Mouse (Mus musculus): ENCODE results near the gene Col27a1. TPM values are rescaled to one million over a fixed set of nuclear protein-coding genes. Genes with fewer than 3 reads are reported as not detected.
A peak's percentile ranks its signal among the peaks of the same experiment; 100 is the strongest.

Gene Col27a1
- polyA plus RNA-seq, 1 experiment: 0.13 TPM

DNA sequence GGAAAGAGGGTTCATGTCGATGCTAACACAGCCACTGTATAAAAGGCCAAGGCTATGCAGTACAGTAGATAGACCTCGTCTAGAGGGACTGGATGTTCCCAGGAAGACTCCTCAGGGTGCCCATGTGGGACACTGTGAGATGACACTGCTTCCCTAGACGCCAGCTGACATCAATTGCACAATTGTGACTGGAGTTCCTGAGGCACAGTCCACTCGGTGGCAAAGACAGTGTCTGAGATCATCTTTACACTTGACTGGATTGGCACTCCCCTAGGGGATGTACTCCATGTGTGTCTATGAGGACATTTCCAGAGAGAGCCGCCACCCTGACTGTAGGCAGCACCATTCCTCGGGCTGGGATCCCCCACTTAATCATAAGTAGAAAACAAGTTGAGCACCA is 134.7 kb downstream of the Col27a1 start:
- H3K4me3 ChIP-seq: no peak overlapping the region
- no peak overlapping the region for H3K4me2 ChIP-seq (ENCODE audit: low read depth)
- no peaks in the 10 kb centered on the region for H3K79me2 ChIP-seq (ENCODE audit: control insufficient read depth, insufficient read depth)
- TF ChIP-seq E2F4 (IDR thresholded peaks at IDR 0.05; ENCODE audit: insufficient read depth) (no peak), MYOD1 (IDR thresholded peaks at IDR 0.05; ENCODE audit: control insufficient read depth in 1 of 3, insufficient read length in 2 of 3, low read depth in 2 of 3) (no peak), POLR2AphosphoS2 (IDR thresholded peaks at IDR 0.05; ENCODE audit: insufficient read length, low read depth) (no peak), TCF12 (IDR thresholded peaks at IDR 0.05; ENCODE audit: insufficient read depth, poor library complexity, severe bottlenecking) (no peak), MAX (IDR thresholded peaks at IDR 0.05; ENCODE audit: low read depth) (no peak)
- H3K27me3 ChIP-seq (ENCODE audit: control insufficient read depth, insufficient read depth, insufficient read length): peaks cover 4% of the 10 kb centered on the region
- no peaks in the 10 kb centered on the region for H3K36me3 ChIP-seq (ENCODE audit: control insufficient read depth, insufficient read depth)
- no peak overlapping the region for H3ac ChIP-seq (ENCODE audit: control insufficient read depth, insufficient read length)

DNA sequence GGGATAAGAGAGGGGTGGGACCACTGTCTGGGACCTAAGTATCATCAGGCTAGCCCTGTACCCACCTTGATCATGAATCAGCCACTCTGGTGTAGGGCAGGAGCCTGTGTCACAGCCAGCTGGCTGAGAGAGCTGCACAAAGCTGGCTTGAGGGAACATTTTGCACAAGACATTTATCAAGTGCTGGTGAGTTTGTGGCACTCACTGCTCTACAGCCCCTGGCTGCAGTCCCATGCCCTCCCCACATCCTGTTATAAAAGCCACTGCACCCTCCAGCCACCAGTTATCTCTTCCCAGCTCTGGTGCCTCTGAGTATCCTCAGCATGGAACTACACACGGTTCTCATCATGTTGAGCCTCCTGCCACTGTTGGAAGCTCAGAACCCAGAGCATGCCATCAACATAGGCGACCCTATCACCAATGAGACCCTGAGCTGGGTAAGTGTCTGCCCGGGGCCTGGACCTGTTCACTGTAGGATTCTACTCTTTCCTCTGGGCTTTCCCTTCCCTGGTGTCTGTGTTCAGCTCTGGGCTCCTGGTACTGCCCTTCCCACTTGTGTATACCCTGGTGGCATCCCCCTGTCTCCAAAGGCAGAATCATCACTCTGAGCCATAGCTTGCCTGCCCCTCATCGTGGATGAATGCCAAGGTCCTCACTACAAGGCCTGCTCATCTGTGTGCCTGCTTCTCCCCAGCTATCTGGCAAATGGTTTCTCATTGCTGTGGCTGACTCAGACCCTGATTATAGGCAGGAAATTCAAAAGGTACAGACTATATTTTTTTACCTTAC is 142.3 kb downstream of the Col27a1 start, which contains the start of gene Orm3:
Gene Orm3 (plus strand): TSS at position 286 of the 789 bp plus-strand sequence.
- H3K4me2 ChIP-seq (ENCODE audit: low read depth): peak within 1 kb of the TSS; percentile 13
- TF ChIP-seq MAX (IDR thresholded peaks at IDR 0.05; ENCODE audit: low read depth) (no peak), MYOD1 (IDR thresholded peaks at IDR 0.05; ENCODE audit: control insufficient read depth in 1 of 3, insufficient read length in 2 of 3, low read depth in 2 of 3) (no peak), POLR2A (IDR thresholded peaks at IDR 0.05; ENCODE audit: insufficient read length, low read depth) (no peak), REST (IDR thresholded peaks at IDR 0.05; ENCODE audit: insufficient read depth, insufficient read length) (no peak), CEBPB (IDR thresholded peaks at IDR 0.05; ENCODE audit: insufficient read depth, poor library complexity, severe bottlenecking) (no peak), SRF (IDR thresholded peaks at IDR 0.05; ENCODE audit: control insufficient read depth, insufficient read length, low read depth) (no peak), POLR2AphosphoS2 (IDR thresholded peaks at IDR 0.05; ENCODE audit: insufficient read length, low read depth) (no peak), TCF12 (IDR thresholded peaks at IDR 0.05; ENCODE audit: insufficient read depth, poor library complexity, severe bottlenecking) (no peak), TCF3 (IDR thresholded peaks at IDR 0.05; ENCODE audit: insufficient read length, low read depth) (no peak), USF1 (IDR thresholded peaks at IDR 0.05; ENCODE audit: low read depth) (no peak), MYOG (IDR thresholded peaks at IDR 0.05; ENCODE audit: control insufficient read depth in 1 of 3, insufficient read depth in 1 of 3, insufficient read length in 2 of 3, low read depth in 2 of 3) (no peak), E2F4 (IDR thresholded peaks at IDR 0.05; ENCODE audit: insufficient read depth) (no peak)
- no peaks in the 10 kb centered on the region for H3K79me2 ChIP-seq (ENCODE audit: control insufficient read depth, insufficient read depth)
- H3K4me3 ChIP-seq: no peak within 1 kb of the TSS
- no peak within 1 kb of the TSS for H3ac ChIP-seq (ENCODE audit: control insufficient read depth, insufficient read length)
- H3K36me3 ChIP-seq (ENCODE audit: control insufficient read depth, insufficient read depth): no peaks in the 10 kb centered on the region
- H3K27me3 ChIP-seq (ENCODE audit: control insufficient read depth, insufficient read depth, insufficient read length): no peaks in the 10 kb centered on the region

DNA sequence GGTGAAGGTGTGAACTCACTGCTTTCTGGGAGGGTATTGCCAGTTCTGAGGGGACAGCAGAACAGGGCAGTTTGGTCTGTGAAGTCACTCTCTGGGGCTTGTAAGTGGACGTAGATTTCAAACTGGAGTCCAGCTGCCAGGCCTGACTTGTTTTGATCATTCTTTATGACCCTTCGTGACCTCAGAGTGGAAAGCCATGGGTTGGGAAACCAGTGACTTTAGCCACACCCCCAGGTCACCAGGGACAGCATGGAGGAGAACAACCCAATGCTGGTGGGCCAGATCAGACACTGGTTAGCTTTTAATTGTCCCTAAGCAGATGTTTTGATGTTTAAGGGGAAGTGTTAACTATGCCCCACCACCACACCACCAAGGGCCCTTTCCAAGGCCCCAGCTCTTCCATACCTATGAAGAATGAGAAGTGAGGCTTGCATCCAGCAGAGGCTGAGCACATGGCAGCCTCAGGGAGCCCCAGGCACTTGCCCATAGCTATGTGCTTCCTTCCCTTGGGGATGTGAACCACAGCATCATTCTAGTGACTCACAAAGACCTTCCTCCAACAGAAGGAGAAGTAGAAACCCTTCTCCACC is 143.3 kb downstream of the Col27a1 start:
- Histone ChIP-seq H3K36me3 (ENCODE audit: control insufficient read depth, insufficient read depth) (no peaks in the 10 kb centered on the region), H3K4me2 (ENCODE audit: low read depth) (no peak overlapping the region), H3K27me3 (ENCODE audit: control insufficient read depth, insufficient read depth, insufficient read length) (no peaks in the 10 kb centered on the region), H3ac (ENCODE audit: control insufficient read depth, insufficient read length) (no peak overlapping the region), H3K4me3 (no peak overlapping the region), H3K79me2 (ENCODE audit: control insufficient read depth, insufficient read depth) (no peaks in the 10 kb centered on the region)
- no peak for TF ChIP-seq POLR2AphosphoS2 (IDR thresholded peaks at IDR 0.05; ENCODE audit: insufficient read length, low read depth)
- no peak for TF ChIP-seq USF1 (IDR thresholded peaks at IDR 0.05; ENCODE audit: low read depth)
- TF ChIP-seq E2F4 (IDR thresholded peaks at IDR 0.05; ENCODE audit: insufficient read depth): no peak

DNA sequence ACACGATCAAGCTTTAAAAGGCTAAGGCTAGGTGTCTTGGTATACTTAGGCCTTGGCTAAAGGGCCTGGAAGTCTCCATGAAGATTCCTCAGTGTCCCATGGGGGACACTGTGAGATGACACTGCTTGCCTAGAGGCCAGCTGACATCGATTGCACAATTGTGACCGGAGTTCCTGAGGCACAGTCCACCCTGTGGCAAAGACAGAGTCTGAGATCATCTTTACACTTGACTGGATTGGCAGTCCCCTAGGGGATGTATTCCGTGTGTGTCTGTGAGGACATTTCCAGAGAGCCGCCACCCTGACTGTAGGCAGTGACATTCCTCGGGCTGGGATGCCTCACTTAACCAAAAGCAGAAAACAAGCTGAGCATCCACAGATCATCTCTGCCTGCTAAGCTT is 146.1 kb downstream of the Col27a1 start:
- TF ChIP-seq CEBPB (IDR thresholded peaks at IDR 0.05; ENCODE audit: insufficient read depth, poor library complexity, severe bottlenecking) (peak; percentile 33; the same call in 1 of the 2 replicates), TCF12 (IDR thresholded peaks at IDR 0.05; ENCODE audit: insufficient read depth, poor library complexity, severe bottlenecking) (no peak)
- H3ac ChIP-seq (ENCODE audit: control insufficient read depth, insufficient read length): no peak overlapping the region
- H3K4me3 ChIP-seq: no peak overlapping the region
- H3K27me3 ChIP-seq (ENCODE audit: control insufficient read depth, insufficient read depth, insufficient read length): no peaks in the 10 kb centered on the region
- no peaks in the 10 kb centered on the region for H3K79me2 ChIP-seq (ENCODE audit: control insufficient read depth, insufficient read depth)
- no peaks in the 10 kb centered on the region for H3K36me3 ChIP-seq (ENCODE audit: control insufficient read depth, insufficient read depth)
- H3K4me2 ChIP-seq (ENCODE audit: low read depth): no peak overlapping the region

- H3K79me2 ChIP-seq (ENCODE audit: control insufficient read depth, insufficient read depth): no peaks in the 10 kb centered on the region
- H3ac ChIP-seq (ENCODE audit: control insufficient read depth, insufficient read length): no peak within 1 kb of the TSS
- H3K4me3 ChIP-seq: no peak within 1 kb of the TSS
- peaks cover 1% of the 10 kb centered on the region for H3K36me3 ChIP-seq (ENCODE audit: control insufficient read depth, insufficient read depth)
- TF ChIP-seq POLR2A (IDR thresholded peaks at IDR 0.05; ENCODE audit: insufficient read length, low read depth) (no peak), MYOD1 (IDR thresholded peaks at IDR 0.05; ENCODE audit: control insufficient read depth in 1 of 3, insufficient read length in 2 of 3, low read depth in 2 of 3) (no peak), TCF12 (IDR thresholded peaks at IDR 0.05; ENCODE audit: insufficient read depth, poor library complexity, severe bottlenecking) (no peak), TCF3 (IDR thresholded peaks at IDR 0.05; ENCODE audit: insufficient read length, low read depth) (no peak), POLR2AphosphoS2 (IDR thresholded peaks at IDR 0.05; ENCODE audit: insufficient read length, low read depth) (no peak), E2F4 (IDR thresholded peaks at IDR 0.05; ENCODE audit: insufficient read depth) (no peak), USF1 (IDR thresholded peaks at IDR 0.05; ENCODE audit: low read depth) (no peak), SRF (IDR thresholded peaks at IDR 0.05; ENCODE audit: control insufficient read depth, insufficient read length, low read depth) (no peak), MYOG (IDR thresholded peaks at IDR 0.05; ENCODE audit: control insufficient read depth in 1 of 3, insufficient read depth in 1 of 3, insufficient read length in 2 of 3, low read depth in 2 of 3) (no peak), REST (IDR thresholded peaks at IDR 0.05; ENCODE audit: insufficient read depth, insufficient read length) (no peak), MAX (IDR thresholded peaks at IDR 0.05; ENCODE audit: low read depth) (no peak), CEBPB (IDR thresholded peaks at IDR 0.05; ENCODE audit: insufficient read depth, poor library complexity, severe bottlenecking) (no peak)
- no peaks in the 10 kb centered on the region for H3K27me3 ChIP-seq (ENCODE audit: control insufficient read depth, insufficient read depth, insufficient read length)
- no peak within 1 kb of the TSS for H3K4me2 ChIP-seq (ENCODE audit: low read depth)
Observed at GRCm38 (mm10) chr4:63362150-63362549, 148.3 kb downstream of the Col27a1 start, which contains the start of gene Orm2. Gene Orm2, plus strand, starts transcription at chr4:63362449.
